Mouse (Mus musculus) c-Kit-positive CD71-positive TER-119-negative erythroid progenitor cells, embryonic 14.5 days (primary cell): ENCODE data around the gene Josd2.

ENCODE experiments used
- DNase-seq: peaks from one replicate; pipeline ENCODE4 v3.0.0-alpha.2; 2013; ENCODE audit warnings: low read depth

The Josd2 gene

DNA sequence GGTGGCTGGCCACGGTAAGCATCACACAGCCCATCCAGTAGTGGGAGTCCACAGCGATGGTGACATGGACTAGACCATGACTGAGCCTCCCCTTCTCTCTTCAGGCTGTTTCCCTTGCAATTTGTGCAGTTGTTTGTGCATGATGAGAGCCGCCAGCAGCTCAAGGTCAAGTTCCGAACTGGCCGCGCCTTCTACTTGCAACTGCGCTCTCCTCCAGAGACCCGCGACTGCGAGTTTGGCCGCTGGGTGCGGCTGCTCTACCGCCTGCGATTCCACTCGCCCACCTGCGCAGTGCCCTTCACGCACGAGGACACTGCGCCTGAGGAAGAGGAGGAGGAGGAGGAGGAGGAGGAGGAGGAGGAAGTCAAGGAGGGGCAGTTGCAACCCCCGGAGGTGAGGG, 32.3 kb downstream of the Josd2 start:
- no peak for DNase-seq

DNA sequence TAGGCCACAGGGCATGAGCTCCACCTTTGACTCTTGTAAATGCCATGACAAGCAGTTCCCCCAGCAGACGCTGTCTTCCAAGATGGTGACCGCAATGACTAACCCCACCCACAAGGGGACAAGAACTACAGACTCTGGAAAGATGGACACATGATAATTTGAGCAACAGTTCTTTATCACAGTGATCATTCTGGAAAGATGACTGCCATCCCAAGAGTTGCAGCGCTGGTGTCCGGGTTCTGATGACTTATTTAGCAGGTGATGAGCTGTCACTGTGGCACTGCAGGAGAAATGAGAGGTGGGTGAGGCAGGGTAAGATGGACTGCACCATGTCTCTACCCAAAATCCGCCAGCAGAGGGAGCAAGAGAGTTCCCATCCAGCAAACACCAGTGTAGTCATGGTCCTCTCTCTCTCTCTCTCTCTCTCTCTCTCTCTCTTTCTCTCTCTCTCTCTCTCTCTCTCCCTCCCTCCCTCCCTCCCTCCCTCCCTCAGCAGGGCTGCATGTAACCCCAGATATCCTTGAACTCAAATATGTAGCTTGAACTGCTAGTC, 33.9 kb downstream of the Josd2 start:
- DNase-seq: peak; percentile 50

DNA sequence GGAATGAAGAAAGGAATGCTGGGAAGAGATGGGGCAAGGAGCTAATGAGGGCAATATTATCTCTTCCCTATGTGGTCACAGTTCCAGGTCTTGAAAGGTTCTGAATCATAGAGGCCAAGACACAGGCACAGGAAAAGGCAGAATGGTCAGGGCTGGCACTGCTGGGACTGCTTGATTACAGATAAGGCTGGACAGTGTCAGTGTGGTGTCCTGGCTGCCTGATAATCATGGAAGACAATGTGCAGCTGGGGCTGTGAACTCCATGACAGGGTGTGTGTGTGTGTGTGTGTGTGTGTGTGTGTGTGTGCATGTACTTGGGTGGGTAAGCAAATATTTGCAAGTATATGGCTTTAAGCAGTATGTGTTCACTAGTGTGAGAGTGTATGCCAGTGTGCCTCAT, 39.7 kb downstream of the Josd2 start:
- no peak for DNase-seq

DNA sequence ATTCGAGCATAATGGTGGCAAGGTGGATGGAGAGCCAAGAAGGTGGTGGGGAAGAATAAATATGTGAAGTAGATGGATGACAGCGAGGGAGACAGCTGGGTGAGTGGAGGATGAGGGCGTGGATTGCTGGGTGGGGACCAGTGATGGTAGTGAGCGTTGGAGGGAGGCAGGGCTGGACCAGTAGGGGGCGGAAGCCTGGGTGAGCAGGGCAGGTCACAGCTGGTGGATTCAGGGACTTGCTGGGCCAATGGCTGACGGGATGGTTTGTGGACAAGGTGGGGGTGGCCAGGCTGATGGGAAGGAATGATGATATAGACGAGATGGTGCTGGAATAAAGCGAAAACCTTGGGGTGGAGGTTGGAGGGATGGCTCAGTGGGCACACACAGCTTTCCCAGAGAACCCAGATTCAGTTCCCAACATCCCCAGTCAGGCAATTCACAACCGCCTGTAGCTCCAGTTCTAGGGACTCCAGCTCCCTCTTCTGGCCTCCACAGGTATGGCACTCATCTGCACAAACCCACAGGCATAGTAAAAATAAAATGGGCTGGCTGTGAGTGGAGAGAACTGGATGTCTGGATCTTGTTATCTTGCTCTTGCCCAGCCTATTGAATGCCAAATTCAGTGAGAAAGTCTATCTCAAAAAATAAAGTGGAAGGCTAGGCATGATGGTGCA, 51.6 kb downstream of the Josd2 start:
- DNase-seq: no peak

DNA sequence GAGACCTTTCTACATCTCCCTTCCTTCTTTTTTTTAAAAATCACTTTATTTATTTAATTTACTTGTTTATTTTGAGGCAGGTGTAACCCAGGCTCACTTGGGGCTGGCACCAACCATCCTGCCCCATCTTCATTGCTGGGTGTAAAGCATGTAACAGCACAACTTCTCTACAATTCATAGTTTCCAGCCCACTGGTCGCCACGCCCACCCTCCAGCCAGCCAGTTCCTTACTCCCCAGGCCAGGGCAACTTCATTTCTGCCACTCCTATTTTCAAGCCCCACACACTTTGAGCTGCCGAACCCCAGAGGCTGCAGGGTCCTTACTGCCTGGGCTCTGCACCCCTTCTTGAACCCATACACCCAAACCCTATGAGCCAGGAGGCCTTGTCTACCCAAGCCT, 53.2 kb downstream of the Josd2 start:
- no peak for DNase-seq
